Mouse (Mus musculus): ENCODE results near the gene Ldlrad3.

GRCm38 (mm10) chr2:101952951-101953361, 233.2 kb downstream of the Ldlrad3 start:
- TF ChIP-seq CTCF (IDR thresholded peaks at IDR 0.05), result no peak
- TF ChIP-seq EP300 (IDR thresholded peaks at IDR 0.05), result no peak
